Mouse (Mus musculus) liver, adult 10 weeks (tissue): Measurements from ENCODE around the gene Lmbr1l. TPM values are rescaled to one million over a fixed set of nuclear protein-coding genes. Genes with fewer than 3 reads are reported as not detected.

ENCODE experiments used
- polyA plus RNA-seq: library from polyadenylated mRNA; stranded (reverse); fragments of 350-450 nt; fragmentation: Illumina TruSeq; extraction: RNeasy Lipid Tissue Mini Kit (QIAGEN cat#74804); gene quantifications from one replicate; pipeline ENCODE4 v1.2.3, GENCODE M21; 2014; ENCODE audit warnings: low read depth, low replicate concordance

Lmbr1l gene
- polyA plus RNA-seq, result 3.3 TPM

GRCm38 (mm10) chr15:98917538-98918498, at the start of gene Lmbr1l:
Gene Lmbr1l (minus strand): TSS chr15:98918231.

DNA sequence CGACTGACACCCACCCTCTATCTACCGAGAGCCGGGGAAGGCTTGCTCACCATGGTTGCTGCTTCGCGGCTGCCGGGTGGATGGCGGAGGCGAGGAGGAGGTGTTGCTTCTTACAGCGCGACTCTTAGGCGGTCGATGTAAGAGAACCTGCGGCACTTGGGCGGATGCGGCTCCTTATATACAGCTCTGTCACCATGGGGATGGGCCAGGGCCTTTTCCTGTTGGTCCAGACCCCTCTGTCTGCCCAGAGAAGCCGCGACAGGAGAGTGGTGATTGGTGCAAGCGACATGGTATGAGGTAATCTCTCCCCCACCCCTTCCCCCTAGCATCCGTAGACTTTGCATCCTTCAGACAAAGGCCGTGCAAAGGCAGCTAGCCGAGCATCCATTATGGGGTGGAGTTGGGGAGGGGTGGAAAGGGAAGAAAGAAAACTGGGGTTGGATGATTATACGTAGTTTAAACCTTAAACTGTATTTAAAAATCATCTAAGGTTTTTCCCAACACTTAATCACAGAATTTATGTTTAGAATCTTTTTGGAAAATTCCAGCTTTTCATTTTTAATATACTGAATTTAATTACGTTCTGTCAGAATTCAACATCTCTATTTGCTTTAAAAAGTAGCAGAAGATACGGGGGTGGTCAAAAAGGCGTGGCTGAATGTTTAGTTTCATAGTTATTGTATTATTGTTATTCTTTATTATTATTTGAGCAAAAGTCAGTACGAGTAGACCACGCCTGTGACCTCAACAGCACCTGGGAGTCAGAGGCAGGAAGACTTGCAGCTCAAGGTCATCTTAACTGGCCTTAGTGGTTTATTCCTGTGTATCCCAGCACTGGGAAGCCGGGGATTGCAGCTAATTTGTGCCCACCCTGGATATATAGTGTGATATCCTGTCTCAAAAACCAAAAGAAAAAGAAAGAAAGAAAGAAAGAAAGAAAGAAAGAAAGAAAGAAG, 35.6 kb upstream of the Lmbr1l start, which contains the start of the genes Gm49450 and Tuba1a:
Gm49450 (minus strand) TSS at position 151 of the 956 bp plus-strand sequence.
Tuba1a (minus strand) TSS at position 303 of the 956 bp plus-strand sequence.

DNA sequence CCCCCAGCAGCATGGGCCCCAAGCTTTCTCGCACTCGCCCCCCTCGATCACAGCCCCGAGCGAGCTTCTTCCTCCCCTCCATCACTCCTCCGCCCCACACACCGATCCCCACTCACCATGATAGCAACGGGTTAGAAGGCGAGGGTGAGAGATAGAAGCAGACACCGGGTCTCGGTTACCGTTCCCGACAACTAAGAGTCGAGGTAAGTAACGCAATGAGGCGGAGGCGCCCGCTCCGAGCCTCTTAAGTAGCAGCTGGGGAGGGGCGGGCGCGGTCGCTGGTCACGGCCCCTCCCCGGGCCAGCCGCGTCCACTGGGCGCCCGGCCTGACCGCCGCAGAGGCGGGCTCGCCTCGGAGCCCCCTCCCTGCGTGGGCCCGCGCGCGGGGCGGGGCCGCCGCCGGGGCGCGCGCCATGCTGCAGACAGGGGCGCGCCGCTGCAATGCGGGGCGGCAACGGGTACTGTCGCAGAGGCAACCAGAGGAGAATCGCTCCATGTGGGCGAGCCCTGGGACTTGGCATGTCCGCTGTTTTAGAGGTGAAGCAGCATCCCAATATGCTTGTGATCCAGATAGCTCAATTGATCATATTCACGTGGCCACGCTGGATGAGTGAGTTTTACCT, 16.3 kb upstream of the Lmbr1l start, which contains the start of gene Tuba1b:
Tuba1b (minus strand) TSS at position 349 of the 623 bp plus-strand sequence.

DNA sequence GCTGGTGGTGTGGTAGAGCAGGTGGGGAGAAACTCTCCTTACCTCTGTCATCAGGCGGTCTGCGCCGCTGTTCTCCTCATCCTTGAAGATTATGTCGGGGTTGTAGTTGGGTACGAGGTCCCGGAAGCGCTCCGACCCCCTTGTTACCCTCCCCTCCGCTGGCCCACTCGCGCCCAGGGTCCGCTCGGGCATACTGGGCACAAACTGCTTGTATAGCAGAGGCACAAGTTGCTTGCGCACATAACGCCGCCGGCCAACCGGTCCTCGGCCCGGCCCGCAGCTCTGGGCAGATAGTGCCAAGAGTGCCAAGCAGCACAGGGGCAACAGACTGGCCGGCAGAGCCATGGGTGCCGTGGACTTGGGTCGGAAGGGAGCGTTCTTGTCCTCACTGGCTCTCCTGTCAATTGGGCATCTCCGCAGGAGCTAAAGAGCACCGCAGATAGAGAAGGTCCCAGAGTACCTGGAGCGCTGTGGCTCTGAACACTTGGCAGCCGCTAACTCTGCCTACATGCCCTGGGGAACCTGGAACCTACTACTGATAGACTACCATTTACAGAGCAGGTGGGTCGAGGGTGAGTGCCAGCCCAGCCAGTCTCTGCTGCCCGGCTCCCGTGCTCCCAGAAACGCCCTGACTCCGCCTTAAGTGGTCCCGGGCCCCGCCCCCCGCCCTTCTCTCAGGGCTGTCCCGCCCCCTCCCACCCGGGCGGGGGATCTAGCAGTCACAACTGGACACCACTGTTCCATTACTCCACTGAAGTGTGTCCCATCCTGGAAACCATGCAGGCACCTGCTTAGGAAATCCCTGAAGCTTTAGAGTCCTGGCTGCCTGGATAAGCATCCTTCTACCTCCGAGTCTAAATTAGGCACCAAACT, 19.9 kb downstream of the Lmbr1l start, which contains the start of gene Dhh:
Dhh (minus strand) TSS at position 613 of the 873 bp plus-strand sequence.

DNA sequence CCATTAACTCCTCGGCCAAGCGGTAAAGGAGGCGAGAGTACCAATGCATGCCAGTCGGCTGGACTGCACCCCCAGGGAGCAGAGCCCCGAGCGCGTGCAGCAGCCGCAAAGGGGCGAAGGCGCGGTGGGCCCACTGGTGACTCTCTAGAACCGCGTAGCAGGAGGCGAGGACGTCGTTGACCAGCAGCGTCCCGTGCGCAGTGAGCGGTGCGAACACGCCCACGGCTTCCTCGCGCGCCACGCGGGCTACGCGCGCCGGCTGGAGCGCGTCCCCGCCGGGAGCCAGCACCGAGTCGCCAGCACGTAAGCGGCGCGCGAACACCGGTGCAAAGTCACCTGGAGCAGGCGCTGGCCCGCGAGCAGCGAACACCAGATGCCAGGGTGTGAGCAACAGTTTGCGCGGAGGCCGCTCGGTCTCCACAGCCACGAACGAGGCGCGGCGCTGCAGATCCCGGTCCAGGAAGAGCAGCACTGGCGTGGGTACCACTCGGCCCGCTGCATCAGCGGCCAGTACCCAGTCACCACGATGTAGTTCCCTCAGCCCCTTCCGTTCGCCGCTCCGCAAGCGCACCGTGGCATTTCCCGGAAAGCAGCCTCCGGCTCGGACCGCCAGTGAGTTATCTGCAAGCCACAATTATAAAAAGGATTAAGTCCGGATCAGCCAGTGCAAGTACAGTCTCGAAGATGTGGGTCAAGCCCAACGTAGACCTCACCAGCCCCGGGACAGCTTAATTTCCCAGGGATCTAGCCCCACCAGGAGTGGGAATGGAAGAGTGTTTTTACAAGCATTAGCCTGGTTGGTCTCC, 23.9 kb downstream of the Lmbr1l start, which contains the start of gene Rhebl1:
Rhebl1 (minus strand) TSS at position 601 of the 806 bp plus-strand sequence.

GRCm38 (mm10) chr15:98871070-98871915, 46.7 kb downstream of the Lmbr1l start, which contains the start of gene Kmt2d:
Gene Kmt2d (minus strand): TSS chr15:98871204.

Other genes with a start within 250 kb of the Lmbr1l start
- gene Rnd1, start 240.8 kb downstream of the Lmbr1l start, polyA plus RNA-seq, result 6.3 TPM
- gene Ccdc65, start 210.0 kb downstream of the Lmbr1l start, polyA plus RNA-seq, result not detected
- 1.7 TPM for gene Fkbp11, start 190.0 kb downstream of the Lmbr1l start, polyA plus RNA-seq
- gene Arf3, start 155.0 kb downstream of the Lmbr1l start, polyA plus RNA-seq, result 14.6 TPM
- gene Wnt10b, start 140.1 kb downstream of the Lmbr1l start, polyA plus RNA-seq, result not detected
- gene Wnt1, start 128.4 kb downstream of the Lmbr1l start, polyA plus RNA-seq, result not detected
- not detected for gene Ddn, start 108.7 kb downstream of the Lmbr1l start, polyA plus RNA-seq
- 28.5 TPM for gene Prkag1, start 86.7 kb downstream of the Lmbr1l start, polyA plus RNA-seq
- 2.6 TPM for gene Kmt2d, start 47.0 kb downstream of the Lmbr1l start, polyA plus RNA-seq
- gene Rhebl1, start 23.7 kb downstream of the Lmbr1l start, polyA plus RNA-seq, result not detected
- gene Dhh, start 19.7 kb downstream of the Lmbr1l start, polyA plus RNA-seq, result not detected
- 10.7 TPM for gene Tuba1b, start 16.3 kb upstream of the Lmbr1l start, polyA plus RNA-seq
- gene Gm49450, start 35.3 kb upstream of the Lmbr1l start, polyA plus RNA-seq, result not detected
- 2.5 TPM for gene Tuba1a, start 35.5 kb upstream of the Lmbr1l start, polyA plus RNA-seq
- gene Tuba1c, start 111.7 kb upstream of the Lmbr1l start, polyA plus RNA-seq, result 23.2 TPM
- not detected for gene Prph, start 136.9 kb upstream of the Lmbr1l start, polyA plus RNA-seq
- not detected for gene Troap, start 156.3 kb upstream of the Lmbr1l start, polyA plus RNA-seq
- not detected for gene C1ql4, start 169.6 kb upstream of the Lmbr1l start, polyA plus RNA-seq
- gene Dnajc22, start 174.9 kb upstream of the Lmbr1l start, polyA plus RNA-seq, result 26.7 TPM
- 4.0 TPM for gene Spats2, start 207.7 kb upstream of the Lmbr1l start, polyA plus RNA-seq